Mouse (Mus musculus): ENCODE results near the gene Uba7. TPM values are rescaled to one million over a fixed set of nuclear protein-coding genes. Genes with fewer than 3 reads are reported as not detected.
A peak's percentile ranks its signal among the peaks of the same experiment; 100 is the strongest.

The Uba7 gene
- 78.9 and 91.5 TPM in 2 replicates for polyA plus RNA-seq (2012; ENCODE audit: insufficient read depth, low replicate concordance)

- peak within 1 kb of the TSS; percentile 98 for H3K4me3 ChIP-seq (replicated peaks)
- peaks cover 58% of the 10 kb centered on the region for H3K36me3 ChIP-seq (replicated peaks; ENCODE audit: low read length)
- TF ChIP-seq FLI1 (IDR thresholded peaks at IDR 0.05; ENCODE audit: low read length) = no peak
- peak; percentile 31; the same call in 1 of the 3 replicates for TF ChIP-seq GATA1 (IDR thresholded peaks at IDR 0.05; ENCODE audit: borderline replicate concordance, low read length)
- H3K4me1 ChIP-seq = peaks cover 99% of the 10 kb centered on the region
- H3K9me3 ChIP-seq = no peaks in the 10 kb centered on the region
- H3K27me3 ChIP-seq (replicated peaks) = no peaks in the 10 kb centered on the region
These were observed at the start of gene Uba7 for GRCm38 (mm10) chr9:107975399-107976386. TSS of gene Uba7 (plus strand) at chr9:107975505.

DNA sequence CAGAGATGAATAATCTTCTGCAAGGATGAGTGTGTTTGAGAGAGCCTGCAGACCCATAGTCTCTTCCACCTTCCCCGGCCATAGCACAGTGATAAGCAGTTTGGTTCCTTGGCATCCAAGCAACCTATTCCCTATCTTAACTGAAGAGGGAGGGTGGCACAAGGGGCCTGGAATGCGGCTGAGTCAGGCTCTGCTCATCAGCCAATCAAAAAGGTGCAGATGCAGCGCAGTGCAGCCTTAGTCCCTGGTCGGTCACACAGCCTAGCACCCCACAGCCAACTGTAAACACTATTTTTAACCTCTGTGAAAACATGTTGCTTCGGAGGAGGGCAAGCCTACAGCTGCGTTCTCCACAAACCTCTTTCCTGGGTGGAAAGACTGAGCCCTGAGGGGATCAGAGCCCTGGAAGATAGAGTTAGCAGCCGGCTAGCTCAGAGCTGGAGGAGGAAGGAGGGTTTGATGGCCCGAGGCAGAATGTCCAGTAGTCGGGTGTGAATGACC lies 48.3 kb upstream of the Uba7 start:
- TF ChIP-seq GATA1 (IDR thresholded peaks at IDR 0.05; ENCODE audit: borderline replicate concordance, low read length) = no peak
- TF ChIP-seq FLI1 (IDR thresholded peaks at IDR 0.05; ENCODE audit: low read length) = no peak
- H3K4me3 ChIP-seq (replicated peaks) = no peak overlapping the region
- H3K27me3 ChIP-seq (replicated peaks) = peaks cover 75% of the 10 kb centered on the region

DNA sequence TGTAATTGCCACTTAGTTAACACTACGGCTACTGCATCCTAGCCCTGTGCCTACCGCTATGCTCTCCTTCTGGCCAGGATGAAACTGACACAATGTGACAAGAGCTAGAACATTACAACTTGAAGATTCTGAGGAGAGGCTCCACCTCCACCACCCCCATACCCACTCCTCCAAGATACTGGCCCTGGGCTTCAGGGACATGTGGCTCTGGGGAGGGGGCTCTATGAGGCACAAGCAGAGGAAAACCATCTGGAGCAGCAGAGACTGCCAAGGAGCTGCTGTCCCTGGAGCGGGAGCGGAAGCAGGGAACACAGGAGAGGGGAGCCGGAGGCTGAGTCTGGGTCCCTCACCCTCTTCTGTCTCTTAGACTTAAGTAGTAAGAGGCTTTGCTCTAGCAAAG lies 47.6 kb upstream of the Uba7 start:
- TF ChIP-seq FLI1 (IDR thresholded peaks at IDR 0.05; ENCODE audit: low read length) = no peak
- no peak for TF ChIP-seq GATA1 (IDR thresholded peaks at IDR 0.05; ENCODE audit: borderline replicate concordance, low read length)
- H3K36me3 ChIP-seq (replicated peaks; ENCODE audit: low read length) = no peaks in the 10 kb centered on the region
- H3K4me3 ChIP-seq (replicated peaks) = no peak overlapping the region
- no peaks in the 10 kb centered on the region for H3K9me3 ChIP-seq
- H3K27me3 ChIP-seq (replicated peaks) = peaks cover 82% of the 10 kb centered on the region
- H3K4me1 ChIP-seq = peaks cover 34% of the 10 kb centered on the region

More for the DNA sequence above, 48.3 kb upstream of the Uba7 start:
- H3K36me3 ChIP-seq (replicated peaks; ENCODE audit: low read length) = no peaks in the 10 kb centered on the region
- no peaks in the 10 kb centered on the region for H3K9me3 ChIP-seq
- peaks cover 34% of the 10 kb centered on the region for H3K4me1 ChIP-seq

DNA sequence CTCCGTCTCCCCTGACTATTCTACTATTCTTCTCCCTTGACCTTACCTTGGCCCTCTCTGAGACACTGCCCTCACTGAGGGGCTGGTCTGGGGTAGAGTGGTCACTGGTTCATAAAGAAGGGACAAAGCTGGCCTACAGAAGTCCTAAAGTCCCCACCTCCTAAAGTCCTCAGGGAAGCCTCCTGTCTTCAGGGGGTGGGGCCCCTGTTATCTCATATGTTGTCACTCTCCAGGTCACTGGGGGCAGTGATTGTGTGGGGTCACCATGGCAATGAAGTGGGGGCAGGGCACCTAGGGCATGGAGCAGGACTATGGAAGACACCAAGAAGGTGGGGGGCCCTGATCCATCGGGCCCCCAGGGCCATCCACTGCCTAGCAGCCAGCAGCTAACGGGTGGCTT lies 47.1 kb upstream of the Uba7 start, which contains the start of gene Actl11:
Gene Actl11, plus strand, starts transcription at position 301 of the 400 bp plus-strand sequence.
- no peak for TF ChIP-seq GATA1 (IDR thresholded peaks at IDR 0.05; ENCODE audit: borderline replicate concordance, low read length)
- no peak for TF ChIP-seq FLI1 (IDR thresholded peaks at IDR 0.05; ENCODE audit: low read length)
- Histone ChIP-seq H3K9me3 (no peaks in the 10 kb centered on the region), H3K4me3 (replicated peaks) (no peak within 1 kb of the TSS), H3K4me1 (peaks cover 31% of the 10 kb centered on the region), H3K27me3 (replicated peaks) (peaks cover 80% of the 10 kb centered on the region), H3K36me3 (replicated peaks; ENCODE audit: low read length) (no peaks in the 10 kb centered on the region)

DNA sequence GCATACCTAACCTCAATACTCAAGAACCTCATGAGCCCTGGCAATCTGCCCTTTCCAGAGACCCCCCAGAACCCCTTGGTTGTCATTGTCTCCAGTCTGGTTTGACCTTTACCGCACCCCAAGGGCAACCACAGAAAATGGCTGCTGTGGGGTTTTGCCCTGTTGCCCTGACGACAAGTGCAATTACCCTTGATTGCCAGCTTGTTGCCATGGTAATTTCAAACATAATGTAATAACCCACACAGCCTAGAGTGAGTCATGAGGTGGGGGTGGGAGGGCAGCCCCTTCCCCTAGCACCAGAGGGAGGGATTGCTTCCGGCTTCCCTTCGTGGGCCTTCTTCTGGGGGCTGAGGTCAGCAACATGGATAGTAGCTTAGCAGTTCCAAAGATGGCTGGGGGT lies 43.1 kb upstream of the Uba7 start:
- Histone ChIP-seq H3K4me3 (replicated peaks) (no peak overlapping the region), H3K4me1 (peaks cover 18% of the 10 kb centered on the region), H3K27me3 (replicated peaks) (peaks cover 92% of the 10 kb centered on the region), H3K36me3 (replicated peaks; ENCODE audit: low read length) (no peaks in the 10 kb centered on the region), H3K9me3 (no peaks in the 10 kb centered on the region)
- TF ChIP-seq GATA1 (IDR thresholded peaks at IDR 0.05; ENCODE audit: borderline replicate concordance, low read length) (no peak), FLI1 (IDR thresholded peaks at IDR 0.05; ENCODE audit: low read length) (no peak)

- peaks cover 93% of the 10 kb centered on the region for H3K27me3 ChIP-seq (replicated peaks)
- no peaks in the 10 kb centered on the region for H3K36me3 ChIP-seq (replicated peaks; ENCODE audit: low read length)
- peak overlapping the region; percentile 73 for H3K4me3 ChIP-seq (replicated peaks)
- H3K9me3 ChIP-seq = no peaks in the 10 kb centered on the region
- peaks cover 19% of the 10 kb centered on the region for H3K4me1 ChIP-seq
- no peak for TF ChIP-seq GATA1 (IDR thresholded peaks at IDR 0.05; ENCODE audit: borderline replicate concordance, low read length)
These were observed 41.2 kb upstream of the Uba7 start for GRCm38 (mm10) chr9:107934146-107934545.

GRCm38 (mm10) chr9:107935374-107935773 lies 39.9 kb upstream of the Uba7 start, which contains the start of gene Camkv:
TSS of gene Camkv (plus strand) at chr9:107935674.
- Histone ChIP-seq H3K4me1 (peaks cover 19% of the 10 kb centered on the region), H3K9me3 (no peaks in the 10 kb centered on the region), H3K36me3 (replicated peaks; ENCODE audit: low read length) (no peaks in the 10 kb centered on the region), H3K4me3 (replicated peaks) (peak within 1 kb of the TSS; percentile 81), H3K27me3 (replicated peaks) (peaks cover 93% of the 10 kb centered on the region)
- TF ChIP-seq FLI1 (IDR thresholded peaks at IDR 0.05; ENCODE audit: low read length) = no peak
- no peak for TF ChIP-seq GATA1 (IDR thresholded peaks at IDR 0.05; ENCODE audit: borderline replicate concordance, low read length)

GRCm38 (mm10) chr9:107935790-107936214 lies 39.5 kb upstream of the Uba7 start:
- Histone ChIP-seq H3K4me1 (peaks cover 19% of the 10 kb centered on the region), H3K36me3 (replicated peaks; ENCODE audit: low read length) (no peaks in the 10 kb centered on the region), H3K27me3 (replicated peaks) (peaks cover 93% of the 10 kb centered on the region), H3K4me3 (replicated peaks) (peak overlapping the region; percentile 81), H3K9me3 (no peaks in the 10 kb centered on the region)
- TF ChIP-seq GATA1 (IDR thresholded peaks at IDR 0.05; ENCODE audit: borderline replicate concordance, low read length) = no peak
- TF ChIP-seq FLI1 (IDR thresholded peaks at IDR 0.05; ENCODE audit: low read length) = no peak

GRCm38 (mm10) chr9:107936215-107936822 lies 39.0 kb upstream of the Uba7 start:
- peak overlapping the region; percentile 81 for H3K4me3 ChIP-seq (replicated peaks)
- no peaks in the 10 kb centered on the region for H3K9me3 ChIP-seq
- H3K4me1 ChIP-seq = peaks cover 19% of the 10 kb centered on the region
- TF ChIP-seq FLI1 (IDR thresholded peaks at IDR 0.05; ENCODE audit: low read length) (no peak), GATA1 (IDR thresholded peaks at IDR 0.05; ENCODE audit: borderline replicate concordance, low read length) (no peak)
- H3K27me3 ChIP-seq (replicated peaks) = peaks cover 93% of the 10 kb centered on the region
- no peaks in the 10 kb centered on the region for H3K36me3 ChIP-seq (replicated peaks; ENCODE audit: low read length)
